Mouse (Mus musculus): ENCODE data around the gene Six1. TPM values are rescaled to one million over a fixed set of nuclear protein-coding genes. Genes with fewer than 3 reads are reported as not detected.

Gene Six1
- polyA plus RNA-seq, 1 experiment from 2014 or later, result 0.43 TPM

GRCm38 (mm10) chr12:73052036-73052650 is 1.5 kb downstream of the Six1 start:
- Histone ChIP-seq H3K9me3 (ENCODE audit: control insufficient read depth, low read length) (no peaks in the 10 kb centered on the region), H3K36me3 (replicated peaks; ENCODE audit: control insufficient read depth, insufficient read depth) (no peaks in the 10 kb centered on the region), H3K9ac (no peak overlapping the region), H3K4me2 (replicated peaks) (no peak overlapping the region), H3K27me3 (ENCODE audit: control insufficient read depth, insufficient read depth, low read length) (peaks cover 97% of the 10 kb centered on the region), H3K4me3 (replicated peaks; ENCODE audit: low read length) (no peak overlapping the region), H3K27ac (no peak overlapping the region), H3K4me1 (replicated peaks; ENCODE audit: control insufficient read depth, insufficient read depth, low read length) (no peaks in the 10 kb centered on the region)
- DNase-seq (ENCODE audit: low spot score), result no peak
- WGBS, result under 1% methylated on average over 19 of the region's 19 CpGs
- ATAC-seq (ENCODE audit: low FRiP score), result no peak

DNA sequence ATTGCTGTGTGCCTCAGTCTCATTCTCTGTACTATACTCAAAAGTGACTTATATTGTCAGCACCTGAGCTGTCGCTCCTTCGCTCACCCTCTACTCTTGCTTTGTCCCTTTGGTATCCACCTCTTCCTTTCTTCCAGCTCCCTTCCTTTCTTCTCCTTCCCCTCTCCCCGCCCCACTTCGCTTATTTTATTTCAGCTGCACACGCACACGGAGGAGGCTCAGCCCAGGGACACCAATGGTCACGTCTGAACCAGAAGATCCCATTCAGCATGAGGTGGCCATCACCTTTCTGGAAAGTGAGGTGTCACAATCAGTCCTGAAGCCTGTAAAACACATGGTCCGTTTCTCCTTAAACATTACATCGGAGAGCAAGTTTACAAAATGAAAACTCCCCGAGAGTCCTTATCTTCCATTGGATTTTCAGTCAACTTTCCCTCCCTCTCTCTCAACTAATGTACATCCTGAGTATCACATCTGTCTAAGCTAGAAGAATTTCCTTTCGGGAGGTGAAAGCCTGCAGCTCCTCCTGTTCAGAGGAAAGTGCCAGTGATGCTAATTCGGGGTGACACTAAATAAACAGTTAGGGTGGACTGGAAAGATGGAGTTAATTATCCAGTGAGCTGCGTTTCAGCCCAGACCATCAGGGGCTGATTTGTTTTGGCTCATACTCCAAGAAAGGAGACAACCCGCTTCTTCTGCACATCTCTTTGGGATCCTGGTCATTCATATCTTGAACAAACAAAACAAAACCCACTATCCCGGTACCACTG is 2.7 kb downstream of the Six1 start:
- H3K9ac ChIP-seq, result no peak overlapping the region
- DNase-seq (ENCODE audit: low spot score) (no peak), ATAC-seq (ENCODE audit: low FRiP score) (no peak)
- H3K36me3 ChIP-seq (replicated peaks; ENCODE audit: control insufficient read depth, insufficient read depth), result no peaks in the 10 kb centered on the region
- H3K4me3 ChIP-seq (replicated peaks; ENCODE audit: low read length), result no peak overlapping the region
- H3K4me1 ChIP-seq (replicated peaks; ENCODE audit: control insufficient read depth, insufficient read depth, low read length), result no peaks in the 10 kb centered on the region
- H3K9me3 ChIP-seq (ENCODE audit: control insufficient read depth, low read length), result no peaks in the 10 kb centered on the region
- no peak overlapping the region for H3K27ac ChIP-seq
- H3K4me2 ChIP-seq (replicated peaks), result no peak overlapping the region
- H3K27me3 ChIP-seq (ENCODE audit: control insufficient read depth, insufficient read depth, low read length), result peaks cover 97% of the 10 kb centered on the region
- 1% methylated on average over 15 of the region's 15 CpGs for WGBS

DNA sequence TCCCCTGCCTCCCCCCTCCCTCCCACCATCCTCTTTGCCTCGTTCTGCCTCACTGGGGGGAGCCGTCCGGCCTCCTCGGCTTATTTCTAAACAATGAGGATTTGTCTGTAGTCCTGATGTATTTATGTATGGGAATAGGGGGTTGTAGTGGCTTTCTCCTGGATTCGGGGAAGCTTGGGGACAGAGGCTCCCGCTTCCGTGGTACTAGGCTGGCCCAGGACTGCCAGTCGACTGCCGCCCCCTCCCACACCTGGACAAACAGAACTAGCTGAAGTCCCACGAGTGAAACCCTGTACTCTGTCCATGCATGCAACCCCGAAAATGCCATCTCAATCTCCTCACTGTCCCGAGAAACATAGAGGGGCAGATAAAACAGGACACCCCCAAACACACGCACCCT is 3.4 kb downstream of the Six1 start:
- H3K36me3 ChIP-seq (replicated peaks; ENCODE audit: control insufficient read depth, insufficient read depth), result no peaks in the 10 kb centered on the region
- no peaks in the 10 kb centered on the region for H3K4me1 ChIP-seq (replicated peaks; ENCODE audit: control insufficient read depth, insufficient read depth, low read length)
- H3K4me2 ChIP-seq (replicated peaks), result no peak overlapping the region
- no peaks in the 10 kb centered on the region for H3K9me3 ChIP-seq (ENCODE audit: control insufficient read depth, low read length)
- 1% methylated on average over 13 of the region's 13 CpGs for WGBS
- ATAC-seq (ENCODE audit: low FRiP score) (no peak), DNase-seq (ENCODE audit: low spot score) (no peak)
- H3K27me3 ChIP-seq (ENCODE audit: control insufficient read depth, insufficient read depth, low read length), result peaks cover 97% of the 10 kb centered on the region
- H3K9ac ChIP-seq, result no peak overlapping the region
- H3K4me3 ChIP-seq (replicated peaks; ENCODE audit: low read length), result no peak overlapping the region
- H3K27ac ChIP-seq, result no peak overlapping the region

GRCm38 (mm10) chr12:73049520-73050225 is 4.0 kb downstream of the Six1 start:
- 3% methylated on average over 19 of the region's 19 CpGs for WGBS
- no peak for ATAC-seq (ENCODE audit: low FRiP score)

GRCm38 (mm10) chr12:73048537-73048936 is 5.2 kb downstream of the Six1 start:
- no peak for ATAC-seq (ENCODE audit: low FRiP score)
- no peak for DNase-seq (ENCODE audit: low spot score)
- Histone ChIP-seq H3K27ac (no peak overlapping the region), H3K9me3 (ENCODE audit: control insufficient read depth, low read length) (no peaks in the 10 kb centered on the region), H3K36me3 (replicated peaks; ENCODE audit: control insufficient read depth, insufficient read depth) (no peaks in the 10 kb centered on the region), H3K4me1 (replicated peaks; ENCODE audit: control insufficient read depth, insufficient read depth, low read length) (no peaks in the 10 kb centered on the region), H3K4me2 (replicated peaks) (no peak overlapping the region), H3K9ac (no peak overlapping the region), H3K4me3 (replicated peaks; ENCODE audit: low read length) (no peak overlapping the region), H3K27me3 (ENCODE audit: control insufficient read depth, insufficient read depth, low read length) (peaks cover 97% of the 10 kb centered on the region)
- 5% methylated on average over 3 of the region's 3 CpGs for WGBS

More at GRCm38 (mm10) chr12:73049520-73050225, 4.0 kb downstream of the Six1 start:
- Histone ChIP-seq H3K9ac (no peak overlapping the region), H3K27ac (no peak overlapping the region), H3K4me1 (replicated peaks; ENCODE audit: control insufficient read depth, insufficient read depth, low read length) (no peaks in the 10 kb centered on the region), H3K4me2 (replicated peaks) (no peak overlapping the region), H3K9me3 (ENCODE audit: control insufficient read depth, low read length) (no peaks in the 10 kb centered on the region), H3K4me3 (replicated peaks; ENCODE audit: low read length) (no peak overlapping the region), H3K36me3 (replicated peaks; ENCODE audit: control insufficient read depth, insufficient read depth) (no peaks in the 10 kb centered on the region), H3K27me3 (ENCODE audit: control insufficient read depth, insufficient read depth, low read length) (peaks cover 97% of the 10 kb centered on the region)
- DNase-seq (ENCODE audit: low spot score), result no peak

DNA sequence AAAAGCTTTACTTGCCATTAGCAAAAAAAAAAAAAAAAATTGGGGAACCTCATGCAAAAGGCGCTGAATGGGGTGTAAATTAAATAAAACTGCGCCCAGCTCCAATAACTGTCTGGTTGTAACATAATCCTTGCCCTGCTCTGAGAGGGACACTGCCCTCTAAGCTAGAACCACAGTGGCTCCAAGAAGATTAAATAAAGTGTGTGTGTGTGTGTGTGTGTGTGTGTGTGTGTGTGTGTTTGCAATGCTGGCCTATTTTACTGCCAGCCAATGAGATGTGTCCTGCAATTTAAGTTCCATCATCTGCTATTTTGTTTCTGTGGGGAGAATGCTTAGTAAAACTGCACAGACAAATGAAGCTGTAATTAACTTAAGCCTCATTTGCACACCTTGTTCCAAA is 6.1 kb downstream of the Six1 start:
- no peaks in the 10 kb centered on the region for H3K9me3 ChIP-seq (ENCODE audit: control insufficient read depth, low read length)
- WGBS, result 4% methylated on average over 2 of the region's 2 CpGs
- no peak overlapping the region for H3K9ac ChIP-seq
- H3K4me1 ChIP-seq (replicated peaks; ENCODE audit: control insufficient read depth, insufficient read depth, low read length), result no peaks in the 10 kb centered on the region
- DNase-seq (ENCODE audit: low spot score) (no peak), ATAC-seq (ENCODE audit: low FRiP score) (no peak)
- H3K27me3 ChIP-seq (ENCODE audit: control insufficient read depth, insufficient read depth, low read length), result peaks cover 98% of the 10 kb centered on the region
- no peak overlapping the region for H3K4me3 ChIP-seq (replicated peaks; ENCODE audit: low read length)
- H3K27ac ChIP-seq, result no peak overlapping the region
- no peaks in the 10 kb centered on the region for H3K36me3 ChIP-seq (replicated peaks; ENCODE audit: control insufficient read depth, insufficient read depth)
- no peak overlapping the region for H3K4me2 ChIP-seq (replicated peaks)

DNA sequence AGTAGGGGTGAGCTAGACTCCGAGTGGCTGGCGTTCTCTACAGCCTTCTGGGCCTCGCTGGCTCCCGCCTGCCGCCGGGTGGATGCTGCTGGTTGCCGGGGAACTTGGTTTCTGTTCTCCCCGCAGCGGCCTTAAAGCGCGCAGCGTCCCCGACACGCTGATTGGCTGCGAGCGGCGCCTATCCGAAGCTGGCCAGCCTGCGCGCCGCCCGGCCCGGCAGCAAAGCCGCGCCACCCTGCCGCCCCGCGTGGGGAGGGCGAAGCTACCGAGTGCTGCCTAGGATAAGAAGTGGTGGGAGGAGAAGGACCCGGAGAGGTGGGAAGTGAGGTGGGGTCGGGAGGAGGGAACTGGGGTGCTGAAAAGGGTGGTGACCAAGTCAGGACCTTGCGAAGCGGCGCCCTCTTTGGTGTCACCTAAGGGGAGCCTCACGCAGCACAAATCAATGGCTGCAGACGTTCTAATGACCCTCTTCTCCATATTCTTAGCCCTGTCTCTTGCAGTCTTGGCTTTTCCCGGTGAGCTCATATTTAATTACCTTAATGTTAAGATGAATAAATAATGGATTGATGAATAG is 7.0 kb downstream of the Six1 start:
- no peaks in the 10 kb centered on the region for H3K36me3 ChIP-seq (replicated peaks; ENCODE audit: control insufficient read depth, insufficient read depth)
- no peak overlapping the region for H3K27ac ChIP-seq
- under 1% methylated on average over 38 of the region's 38 CpGs for WGBS
- ATAC-seq (ENCODE audit: low FRiP score) (peak; percentile 79; the same call in 1 of the 2 replicates), DNase-seq (ENCODE audit: low spot score) (peak; percentile 71)
- H3K4me2 ChIP-seq (replicated peaks), result peak overlapping the region; percentile 47
- peak overlapping the region; percentile 27 for H3K4me3 ChIP-seq (replicated peaks; ENCODE audit: low read length)
- peaks cover 98% of the 10 kb centered on the region for H3K27me3 ChIP-seq (ENCODE audit: control insufficient read depth, insufficient read depth, low read length)
- H3K9me3 ChIP-seq (ENCODE audit: control insufficient read depth, low read length), result no peaks in the 10 kb centered on the region
- no peaks in the 10 kb centered on the region for H3K4me1 ChIP-seq (replicated peaks; ENCODE audit: control insufficient read depth, insufficient read depth, low read length)
- H3K9ac ChIP-seq, result no peak overlapping the region

DNA sequence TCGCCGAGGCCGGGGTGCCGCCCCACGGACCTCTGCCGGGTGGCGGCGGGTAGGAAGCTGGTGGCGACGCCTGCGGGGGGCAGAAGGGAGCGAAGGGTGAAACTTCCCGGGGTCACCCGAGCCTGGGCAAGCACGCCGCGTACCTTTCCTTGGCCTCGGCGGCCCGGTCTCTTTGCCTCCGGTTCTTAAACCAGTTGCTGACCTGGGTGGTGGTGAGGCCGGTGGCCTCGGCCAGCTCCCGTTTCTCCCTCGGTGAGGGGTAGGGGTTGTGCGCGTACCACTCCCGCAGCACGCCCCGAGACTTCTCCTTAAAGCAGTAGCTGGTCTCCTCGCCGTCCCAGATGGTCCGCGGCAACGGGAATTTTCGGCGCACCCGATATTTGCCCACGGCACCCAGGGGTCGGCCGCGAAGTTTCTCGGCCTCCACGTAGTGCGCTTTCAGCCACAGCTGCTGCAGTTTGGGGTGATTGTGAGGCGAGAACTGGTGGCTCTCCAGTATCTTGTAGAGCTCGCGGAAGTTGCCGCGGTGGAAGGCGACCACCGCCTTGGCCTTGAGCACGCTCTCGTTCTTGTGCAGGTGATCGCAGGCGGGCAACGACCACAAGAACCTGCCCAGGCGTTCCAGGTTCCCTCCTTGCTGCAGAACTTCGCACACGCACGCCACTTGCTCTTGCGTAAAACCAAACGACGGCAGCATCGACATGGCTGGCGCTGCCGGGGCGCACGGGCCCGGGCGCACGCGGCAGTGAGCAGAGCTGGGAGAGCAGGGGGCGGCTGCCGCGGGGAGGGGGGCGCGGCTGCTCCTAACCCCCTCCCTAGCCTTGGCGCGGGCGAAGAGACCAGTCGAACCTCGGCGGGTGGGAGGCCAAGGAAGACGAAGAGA is 7.7 kb downstream of the Six1 start:
- no peak for DNase-seq (ENCODE audit: low spot score)

More for the DNA sequence above, 7.7 kb downstream of the Six1 start:
- H3K4me3 ChIP-seq (replicated peaks; ENCODE audit: low read length), result peak overlapping the region; percentile 27
- H3K4me2 ChIP-seq (replicated peaks), result peak overlapping the region; percentile 47
- H3K27me3 ChIP-seq (ENCODE audit: control insufficient read depth, insufficient read depth, low read length), result peaks cover 98% of the 10 kb centered on the region
- WGBS, result under 1% methylated on average over 82 of the region's 85 CpGs
- no peaks in the 10 kb centered on the region for H3K9me3 ChIP-seq (ENCODE audit: control insufficient read depth, low read length)
- H3K27ac ChIP-seq, result peak overlapping the region; percentile 43; the same call in 1 of the 2 replicates
- peak overlapping the region; percentile 39; the same call in 1 of the 2 replicates for H3K9ac ChIP-seq
- no peaks in the 10 kb centered on the region for H3K36me3 ChIP-seq (replicated peaks; ENCODE audit: control insufficient read depth, insufficient read depth)
- no peaks in the 10 kb centered on the region for H3K4me1 ChIP-seq (replicated peaks; ENCODE audit: control insufficient read depth, insufficient read depth, low read length)
- ATAC-seq (ENCODE audit: low FRiP score), result 0 out of 2 replicates have a peak, but pooled peaks have one; percentile 29
